12 mouse cellular contexts compared by ENCODE assay signal in the genomic region with DNA sequence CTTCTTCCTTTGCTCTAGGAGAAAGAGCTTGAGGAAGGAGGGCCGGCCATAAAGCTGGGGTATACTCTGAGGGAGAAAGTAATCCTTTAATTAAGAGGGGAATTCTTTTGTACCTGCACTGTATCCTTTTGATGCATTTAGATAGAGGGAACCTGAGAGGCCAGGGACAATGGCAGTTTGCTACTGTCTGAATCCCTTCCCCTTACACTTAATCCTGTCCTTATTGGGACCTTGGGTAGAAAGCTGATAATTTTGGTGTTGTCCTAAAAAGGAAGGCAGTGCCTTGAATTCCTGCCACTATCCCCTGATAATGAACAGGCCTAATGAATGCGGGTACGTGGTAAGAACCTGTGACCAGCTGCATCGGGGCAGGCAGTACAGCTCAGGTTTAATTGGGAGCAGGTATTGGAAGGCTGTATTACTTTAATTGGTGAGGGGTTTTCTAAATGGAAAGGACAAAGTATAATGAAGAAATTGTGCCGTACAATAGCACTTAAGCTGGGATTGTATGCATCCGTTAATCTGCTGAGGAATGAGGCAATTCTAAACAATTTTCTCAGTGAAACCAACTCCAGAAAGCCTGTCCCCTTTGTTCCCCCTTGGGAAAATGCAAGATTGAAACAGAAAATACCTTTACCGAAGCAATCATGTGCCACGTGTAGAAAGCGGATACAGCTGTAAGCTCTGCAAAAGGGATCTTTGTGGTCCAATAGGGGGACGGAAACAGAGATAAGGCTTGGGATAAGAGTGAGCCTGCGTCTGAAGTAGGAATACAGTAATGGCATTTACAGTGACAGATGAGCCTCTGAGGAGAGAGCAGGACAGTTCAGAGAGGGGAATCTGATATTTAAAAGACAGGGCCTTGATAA.
DNase-seq lines count a peak whose midpoint lies in the region; ATAC-seq lines count a peak whose summit lies in the region.
"Had no signal": no experiment of that assay in that cellular context is flagged by ENCODE, and none has a peak within 500 bp of the region (broad histone marks: within the 10 kb centered on the region; RNA-seq: fewer than 3 reads in every experiment).

No protein-coding gene starts in this region.

- no peak overlapping the region for H3K27ac ChIP-seq in heart, embryonic 11.5 days (ENCODE audit: low read depth, low read length)
- H3K27ac ChIP-seq in kidney, embryonic 16.5 days (ENCODE audit: low read length): no peak overlapping the region
- peak overlapping the region; percentile 45 for H3K27ac ChIP-seq in forebrain, embryonic 14.5 days (ENCODE audit: low read depth, low read length)
- no peak overlapping the region for H3K27ac ChIP-seq in midbrain, embryonic 13.5 days
- H3K27ac ChIP-seq: gastrocnemius, adult 2 months had no signal

- H3K4me2 ChIP-seq in heart, embryonic 11.5 days: peak overlapping the region; percentile 37
- 0 out of 2 replicates have a peak overlapping the region, but pooled peaks have one; percentile 10 for H3K4me2 ChIP-seq in kidney, embryonic 16.5 days (replicated peaks; ENCODE audit: low read depth, low read length)
- H3K4me2 ChIP-seq in forebrain, embryonic 14.5 days (ENCODE audit: low read length): peak overlapping the region; percentile 33
- H3K4me2 ChIP-seq in midbrain, embryonic 13.5 days (replicated peaks): peak overlapping the region; percentile 17; the same call in 1 of the 2 replicates

- no peaks in the 10 kb centered on the region for H3K27me3 ChIP-seq in heart, embryonic 11.5 days (ENCODE audit: control insufficient read depth, insufficient read depth, low read length)
- H3K27me3 ChIP-seq in kidney, embryonic 16.5 days (ENCODE audit: insufficient read depth, low read length): no peaks in the 10 kb centered on the region
- H3K27me3 ChIP-seq in forebrain, embryonic 14.5 days (replicated peaks; ENCODE audit: control insufficient read depth, insufficient read depth, low read length): no peaks in the 10 kb centered on the region
- no peaks in the 10 kb centered on the region for H3K27me3 ChIP-seq in midbrain, embryonic 13.5 days

- H3K36me3 ChIP-seq in heart, embryonic 11.5 days (ENCODE audit: control insufficient read depth, insufficient read depth, low read length): no peaks in the 10 kb centered on the region
- H3K36me3 ChIP-seq in kidney, embryonic 16.5 days (ENCODE audit: insufficient read depth, low read length): no peaks in the 10 kb centered on the region
- H3K36me3 ChIP-seq in forebrain, embryonic 14.5 days (ENCODE audit: control insufficient read depth, insufficient read depth, low read length): 0 out of 2 replicates have a peak, but pooled peaks cover 4% of the 10 kb centered on the region
- H3K36me3 ChIP-seq in midbrain, embryonic 13.5 days: no peaks in the 10 kb centered on the region
- H3K36me3 ChIP-seq: G1E had no signal

- H3K9me3 ChIP-seq in heart, embryonic 11.5 days (replicated peaks; ENCODE audit: control insufficient read depth, low read length): no peaks in the 10 kb centered on the region
- H3K9me3 ChIP-seq in kidney, embryonic 16.5 days (ENCODE audit: low read length): no peaks in the 10 kb centered on the region
- no peaks in the 10 kb centered on the region for H3K9me3 ChIP-seq in forebrain, embryonic 14.5 days (replicated peaks; ENCODE audit: control insufficient read depth, low read length)
- no peaks in the 10 kb centered on the region for H3K9me3 ChIP-seq in midbrain, embryonic 13.5 days

- H3K9ac ChIP-seq in heart, embryonic 11.5 days (ENCODE audit: low read depth, low read length): peak overlapping the region; percentile 17; the same call in 1 of the 2 replicates
- H3K9ac ChIP-seq in kidney, embryonic 16.5 days (replicated peaks; ENCODE audit: low read length): no peak overlapping the region
- peak overlapping the region; percentile 29 for H3K9ac ChIP-seq in forebrain, embryonic 14.5 days (ENCODE audit: low read length)
- no peak overlapping the region for H3K9ac ChIP-seq in midbrain, embryonic 13.5 days (replicated peaks)

- H3K4me1 ChIP-seq in heart, embryonic 11.5 days (ENCODE audit: control insufficient read depth, insufficient read depth, low read length): no peaks in the 10 kb centered on the region
- H3K4me1 ChIP-seq in kidney, embryonic 16.5 days (ENCODE audit: insufficient read depth, low read length): no peaks in the 10 kb centered on the region
- H3K4me1 ChIP-seq in forebrain, embryonic 14.5 days (ENCODE audit: control insufficient read depth, insufficient read depth, low read length): peaks cover 20% of the 10 kb centered on the region
- H3K4me1 ChIP-seq in midbrain, embryonic 13.5 days (replicated peaks): peaks cover 16% of the 10 kb centered on the region

- DNase-seq in heart, postnatal 25 days (ENCODE audit: low spot score): no peak
- DNase-seq in kidney, adult 9 months: no peak
- DNase-seq in forebrain, embryonic 14.5 days (ENCODE audit: low spot score): peak; percentile 76
- DNase-seq in cerebellum, adult 18-20 months: no peak
- DNase-seq: gastrocnemius, adult 2 months; kidney, adult 18-20 months; lung, adult 2 months had no signal

- WGBS in heart, embryonic 11.5 days (ENCODE audit: insufficient replicate concordance): 32% methylated on average over 11 of the region's 11 CpGs
- 56% methylated on average over 11 of the region's 11 CpGs for WGBS in kidney, embryonic 16.5 days
- WGBS in forebrain, embryonic 14.5 days: 2% methylated on average over 11 of the region's 11 CpGs
- WGBS in midbrain, embryonic 13.5 days: 18% methylated on average over 11 of the region's 11 CpGs

- ATAC-seq in heart, embryonic 11.5 days (replicated peaks; ENCODE audit: insufficient number of reproducible peaks, low FRiP score, low TSS enrichment): no peak
- ATAC-seq in kidney, embryonic 16.5 days (ENCODE audit: low FRiP score, low TSS enrichment): no peak
- ATAC-seq in forebrain, embryonic 14.5 days: peak; percentile 82
- ATAC-seq in midbrain, embryonic 13.5 days: peak; percentile 60
- ATAC-seq in erythroblast, adult 5-6 weeks (replicated peaks; ENCODE audit: low FRiP score, poor library complexity, severe bottlenecking): no peak

- intact Hi-C loops in heart, postnatal 25 days (cut with DNase I): no loop called here

- no peak overlapping the region for H3K4me3 ChIP-seq in heart, embryonic 11.5 days (ENCODE audit: low read depth, low read length)
- H3K4me3 ChIP-seq in kidney, embryonic 16.5 days (ENCODE audit: low read length): no peak overlapping the region
- no peak overlapping the region for H3K4me3 ChIP-seq in forebrain, embryonic 14.5 days (ENCODE audit: low read depth, low read length)
- H3K4me3 ChIP-seq in midbrain, embryonic 13.5 days (replicated peaks): no peak overlapping the region
- H3K4me3 ChIP-seq: gastrocnemius, adult 2 months had no signal

Comparison
In these comparisons a context has a peak if more than half of its experiments do, and no peak if none do; other contexts are left out.
1. ATAC-seq: peak in forebrain, embryonic 14.5 days (single experiment) and midbrain, embryonic 13.5 days (single experiment); none in heart, embryonic 11.5 days (single experiment), kidney, embryonic 16.5 days (single experiment) and erythroblast, adult 5-6 weeks (single experiment).
2. H3K9ac ChIP-seq: peak in heart, embryonic 11.5 days (single experiment) and forebrain, embryonic 14.5 days (single experiment); none in kidney, embryonic 16.5 days (single experiment) and midbrain, embryonic 13.5 days (single experiment).
3. Peak in every context shown above with its lines, with median percentiles within 50 percentile points of each other: H3K4me2 ChIP-seq.